Mouse (Mus musculus): ENCODE measurements around the gene Gm47189. TPM values are rescaled to one million over a fixed set of nuclear protein-coding genes. Genes with fewer than 3 reads are reported as not detected.
"Not testable (repeated sequence)": the region's sequence is repeated elsewhere in the genome, so short reads cannot be mapped to it uniquely, and the experiment has no call there.

Gene Gm47189
- not detected in 2 replicates for polyA plus RNA-seq (2015; fragmentation: Nextera tagmentation; extraction: Ambion mirVana)

DNA sequence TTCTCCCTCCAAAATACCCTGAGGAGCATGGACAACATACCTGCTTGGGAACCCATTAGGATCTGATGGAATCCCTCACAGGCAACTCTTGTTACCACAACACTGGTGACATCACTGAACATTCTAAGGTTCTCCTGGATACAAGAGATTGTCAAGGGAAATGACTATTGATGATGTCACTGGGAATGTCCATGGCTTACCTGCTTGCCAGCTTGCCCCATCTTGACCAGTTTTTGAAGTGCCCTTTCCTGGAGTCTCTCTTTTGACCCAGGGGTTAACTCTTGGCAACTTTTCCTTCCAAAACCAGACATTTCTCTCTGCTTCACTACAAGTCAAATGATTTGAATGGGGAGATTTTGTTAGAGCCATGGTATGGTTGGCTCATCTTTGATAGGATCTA, at the start of gene Gm47189:
Gene Gm47189 (minus strand): TSS at position 101 of the 400 bp plus-strand sequence.
- not testable (repeated sequence) for H3K27me3 ChIP-seq; H3K9me3 ChIP-seq (replicated peaks); H3K36me3 ChIP-seq (replicated peaks); H3K4me1 ChIP-seq (replicated peaks); H3K4me3 ChIP-seq (replicated peaks); H3K4me2 ChIP-seq; H3K27ac ChIP-seq (replicated peaks); H3K9ac ChIP-seq; ATAC-seq (ENCODE audit: insufficient read depth)

DNA sequence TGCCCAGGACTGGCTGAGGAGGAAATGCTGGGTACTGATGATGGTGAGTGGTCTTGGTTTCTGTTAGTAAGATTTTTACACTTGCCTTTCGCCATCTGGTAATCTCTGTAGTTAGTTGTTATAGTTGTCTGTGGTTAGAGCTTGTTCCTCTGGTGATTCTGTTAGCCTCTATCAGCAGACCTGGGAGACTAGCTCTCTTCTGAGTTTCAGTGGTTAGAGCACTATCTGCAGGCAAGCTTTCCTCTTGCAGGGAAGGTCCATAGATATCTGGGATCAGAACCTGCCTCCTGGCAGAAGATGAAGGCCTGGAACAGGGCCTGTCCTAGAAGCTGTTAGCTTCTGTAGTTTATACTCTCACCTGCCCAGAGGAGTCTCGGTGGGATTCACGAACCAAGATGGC, 16.3 kb downstream of the Gm47189 start:
- not testable (repeated sequence) for H3K27ac ChIP-seq (replicated peaks); H3K4me1 ChIP-seq (replicated peaks); H3K4me2 ChIP-seq; H3K27me3 ChIP-seq; H3K9me3 ChIP-seq (replicated peaks); H3K9ac ChIP-seq; ATAC-seq (ENCODE audit: insufficient read depth); H3K4me3 ChIP-seq (replicated peaks); H3K36me3 ChIP-seq (replicated peaks)
- 69% methylated on average over 3 of the region's 3 CpGs for WGBS (ENCODE audit: insufficient replicate concordance)

GRCm38 (mm10) chr14:41750514-41750913, 21.7 kb downstream of the Gm47189 start, which contains the start of gene Gm7929:
Gene Gm7929, minus strand, starts transcription at chr14:41750614.
- not testable (repeated sequence) for H3K4me2 ChIP-seq; H3K36me3 ChIP-seq (replicated peaks); H3K4me1 ChIP-seq (replicated peaks); H3K4me3 ChIP-seq (replicated peaks); ATAC-seq (ENCODE audit: insufficient read depth); H3K9ac ChIP-seq; H3K27me3 ChIP-seq; H3K9me3 ChIP-seq (replicated peaks); H3K27ac ChIP-seq (replicated peaks)
- WGBS (ENCODE audit: insufficient replicate concordance), result 67% methylated on average over 1 of the region's 1 CpGs

DNA sequence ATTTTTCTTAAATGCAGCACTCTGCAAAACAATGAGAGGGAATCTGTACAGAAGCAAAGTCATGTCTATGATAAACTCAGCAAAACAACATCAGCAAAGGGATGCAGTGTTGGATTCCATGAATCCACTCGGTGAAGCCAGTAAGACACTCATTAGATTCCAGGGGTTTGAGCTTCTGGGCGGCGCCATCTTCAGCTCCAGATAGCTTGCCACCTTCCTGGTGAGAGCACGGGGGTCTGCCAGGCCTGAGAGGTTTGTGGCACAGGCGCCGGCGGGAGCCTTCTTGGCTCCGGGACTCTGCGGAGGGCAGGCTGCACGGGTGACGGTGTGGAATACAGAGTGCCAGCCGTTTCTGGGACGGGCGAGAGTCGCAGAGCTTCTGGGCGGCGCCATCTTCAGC, 48.8 kb downstream of the Gm47189 start:
- H3K4me1 ChIP-seq (replicated peaks); ATAC-seq (ENCODE audit: insufficient read depth); H3K36me3 ChIP-seq (replicated peaks); H3K9ac ChIP-seq; H3K27me3 ChIP-seq; H3K9me3 ChIP-seq (replicated peaks); H3K4me3 ChIP-seq (replicated peaks); H3K27ac ChIP-seq (replicated peaks); H3K4me2 ChIP-seq: not testable (repeated sequence)
- WGBS (ENCODE audit: insufficient replicate concordance), result 60% methylated on average over 17 of the region's 17 CpGs

DNA sequence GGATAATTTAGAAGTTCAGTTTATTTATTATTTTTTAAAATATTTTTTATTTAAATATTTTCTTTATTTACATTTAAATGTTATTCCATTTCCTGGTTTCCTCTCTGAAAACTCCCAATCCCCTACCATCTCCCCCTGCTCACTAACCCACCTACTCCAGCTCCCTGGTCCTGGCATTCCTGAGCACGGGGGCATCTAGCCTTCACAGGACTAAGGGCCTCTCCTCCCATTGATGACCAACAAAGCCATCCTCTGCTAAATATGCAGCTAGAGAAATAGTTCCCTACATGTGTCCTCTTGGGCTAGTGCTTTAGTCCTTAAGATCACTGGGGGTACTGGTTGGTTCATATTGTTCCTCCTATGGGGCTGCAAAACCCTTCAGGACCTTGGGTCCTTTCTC, 55.1 kb downstream of the Gm47189 start:
- not testable (repeated sequence) for H3K36me3 ChIP-seq (replicated peaks); H3K4me1 ChIP-seq (replicated peaks); H3K4me2 ChIP-seq; H3K9ac ChIP-seq; ATAC-seq (ENCODE audit: insufficient read depth); H3K27me3 ChIP-seq; H3K27ac ChIP-seq (replicated peaks); H3K4me3 ChIP-seq (replicated peaks); H3K9me3 ChIP-seq (replicated peaks)
- 63% methylated on average over 1 of the region's 1 CpGs for WGBS (ENCODE audit: insufficient replicate concordance)

Other genes starting within 250 kb of the Gm47189 start
- not detected in 2 replicates for gene Gm7970, start 216.9 kb downstream of the Gm47189 start, polyA plus RNA-seq (2015; fragmentation: Nextera tagmentation; extraction: Ambion mirVana)
- not detected in 2 replicates for gene 1700049E17Rik2, start 199.2 kb downstream of the Gm47189 start, polyA plus RNA-seq (2015; fragmentation: Nextera tagmentation; extraction: Ambion mirVana)
- gene Gm3072, start 147.8 kb downstream of the Gm47189 start, polyA plus RNA-seq (2015; fragmentation: Nextera tagmentation; extraction: Ambion mirVana), result not detected in 2 replicates
- not detected in 2 replicates for gene Gm3676, start 126.0 kb downstream of the Gm47189 start, polyA plus RNA-seq (2015; fragmentation: Nextera tagmentation; extraction: Ambion mirVana)
- gene Gm8068, start 70.6 kb downstream of the Gm47189 start, polyA plus RNA-seq (2015; fragmentation: Nextera tagmentation; extraction: Ambion mirVana), result not detected in 2 replicates
- gene Gm7929, start 21.8 kb downstream of the Gm47189 start, polyA plus RNA-seq (2015; fragmentation: Nextera tagmentation; extraction: Ambion mirVana), result not detected in 2 replicates
- not detected in 2 replicates for gene Gm7980, start 134.8 kb upstream of the Gm47189 start, polyA plus RNA-seq (2015; fragmentation: Nextera tagmentation; extraction: Ambion mirVana)
- not detected in 2 replicates for gene 1700049E17Rik1, start 152.5 kb upstream of the Gm47189 start, polyA plus RNA-seq (2015; fragmentation: Nextera tagmentation; extraction: Ambion mirVana)
- not detected in 2 replicates for gene 1700024B05Rik, start 171.6 kb upstream of the Gm47189 start, polyA plus RNA-seq (2015; fragmentation: Nextera tagmentation; extraction: Ambion mirVana)
- gene Gm6401, start 195.5 kb upstream of the Gm47189 start, polyA plus RNA-seq (2015; fragmentation: Nextera tagmentation; extraction: Ambion mirVana), result not detected in 2 replicates
- not detected in 2 replicates for gene Gm3543, start 210.9 kb upstream of the Gm47189 start, polyA plus RNA-seq (2015; fragmentation: Nextera tagmentation; extraction: Ambion mirVana)

All from liver, embryonic 15.5 days (tissue).